Mouse (Mus musculus): ENCODE measurements around the gene Kif11.
A peak's percentile ranks its signal among the peaks of the same experiment; 100 is the strongest.

Kif11 gene

DNA sequence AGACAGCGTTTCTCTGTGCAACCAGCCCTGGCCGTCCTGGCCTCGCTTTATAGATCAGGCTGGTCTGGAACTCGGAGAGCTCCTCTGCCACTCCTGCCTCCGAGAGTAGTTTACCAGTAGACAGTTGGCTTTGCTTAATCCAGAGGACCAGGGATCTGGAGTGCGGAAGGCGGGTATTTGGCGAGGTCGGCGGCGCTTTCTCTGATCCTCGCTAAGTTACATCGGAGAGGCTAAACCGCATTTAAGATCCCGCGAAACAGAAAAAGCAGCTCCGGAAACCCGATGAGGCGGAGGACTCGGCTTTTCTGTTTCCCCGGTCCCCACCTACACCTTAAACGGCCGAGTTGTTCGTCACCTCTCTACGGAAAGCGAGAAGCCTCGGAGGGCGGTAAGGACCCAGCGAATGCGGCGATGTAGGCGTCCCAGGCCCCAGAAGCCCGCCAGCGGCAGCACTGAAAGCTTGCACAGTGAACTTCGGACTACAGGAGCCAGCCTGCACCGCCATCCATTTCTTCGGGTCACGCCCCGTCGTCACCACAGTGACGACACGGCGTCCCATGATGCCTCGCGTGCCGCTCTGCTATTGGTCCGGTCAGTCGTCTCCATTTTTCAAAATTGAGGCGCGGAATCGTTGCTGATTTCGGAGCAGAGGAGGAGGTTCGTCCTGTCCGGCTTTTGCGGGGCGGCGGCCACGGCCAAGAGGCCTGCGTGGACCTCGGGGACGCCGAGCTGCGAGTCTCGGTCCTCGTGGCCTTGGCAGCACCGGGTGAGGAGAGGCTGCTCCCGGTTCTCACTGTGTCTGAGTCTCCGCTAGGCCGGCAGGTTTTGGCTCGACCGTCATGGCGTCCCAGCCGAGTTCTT lies at the start of gene Kif11:
Gene Kif11 (plus strand): TSS at position 649 of the 861 bp plus-strand sequence.
- DNase-seq (ENCODE audit: low spot score): peak; percentile 94

- no peak for DNase-seq (ENCODE audit: low spot score)
Measured at GRCm38 (mm10) chr19:37327216-37327615, 49.0 kb upstream of the Kif11 start.

- DNase-seq (ENCODE audit: low spot score): no peak
Measured at GRCm38 (mm10) chr19:37332726-37333125, 43.5 kb upstream of the Kif11 start.

DNA sequence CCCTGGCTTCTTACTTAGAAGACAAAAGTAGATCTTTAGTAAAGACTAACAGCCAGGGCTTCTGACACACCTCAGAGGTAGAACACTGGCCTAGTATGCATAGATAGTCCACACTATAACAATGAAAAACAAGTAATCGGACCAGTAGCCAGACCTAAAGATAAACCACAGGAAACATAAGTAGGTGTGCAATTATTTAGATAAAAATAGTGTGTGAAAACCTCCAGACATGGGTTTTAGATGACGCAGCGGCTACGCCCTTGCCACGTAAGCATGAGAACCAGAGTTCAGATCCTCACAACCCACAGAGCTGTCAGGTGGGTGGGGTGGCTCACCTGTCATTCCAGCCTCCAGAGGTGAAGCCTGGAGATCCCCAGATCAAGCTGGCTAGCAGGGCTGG lies 42.8 kb upstream of the Kif11 start:
- DNase-seq (ENCODE audit: low spot score): no peak

- no peak for DNase-seq (ENCODE audit: low spot score)
Measured at GRCm38 (mm10) chr19:37335392-37335791, 40.8 kb upstream of the Kif11 start.

- DNase-seq (ENCODE audit: low spot score): no peak
Measured at GRCm38 (mm10) chr19:37337752-37338151, 38.5 kb upstream of the Kif11 start, which contains the start of gene Ide. Gene Ide (minus strand): TSS chr19:37337852.

GRCm38 (mm10) chr19:37340495-37340894 lies 35.7 kb upstream of the Kif11 start:
- no peak for DNase-seq (ENCODE audit: low spot score)

DNA sequence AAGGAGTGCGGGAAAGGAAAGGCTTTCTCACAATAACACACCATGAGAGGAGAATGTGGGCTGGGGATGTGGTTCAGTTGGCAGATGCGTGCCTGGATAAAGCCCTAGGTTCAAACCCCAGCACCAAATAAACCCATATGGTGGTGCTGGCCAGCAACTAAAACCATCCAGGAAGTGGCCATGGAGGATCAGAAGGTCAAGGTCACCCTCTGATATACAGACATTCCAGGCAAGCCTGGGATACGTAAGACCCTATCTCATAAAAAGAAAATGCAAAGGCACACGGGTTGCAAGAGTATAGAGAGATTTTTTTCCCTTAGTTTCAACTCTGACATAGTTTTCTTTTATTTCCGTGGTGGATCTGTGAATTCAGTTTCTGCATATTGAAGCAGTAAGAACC lies 35.3 kb upstream of the Kif11 start:
- DNase-seq (ENCODE audit: low spot score): no peak

DNA sequence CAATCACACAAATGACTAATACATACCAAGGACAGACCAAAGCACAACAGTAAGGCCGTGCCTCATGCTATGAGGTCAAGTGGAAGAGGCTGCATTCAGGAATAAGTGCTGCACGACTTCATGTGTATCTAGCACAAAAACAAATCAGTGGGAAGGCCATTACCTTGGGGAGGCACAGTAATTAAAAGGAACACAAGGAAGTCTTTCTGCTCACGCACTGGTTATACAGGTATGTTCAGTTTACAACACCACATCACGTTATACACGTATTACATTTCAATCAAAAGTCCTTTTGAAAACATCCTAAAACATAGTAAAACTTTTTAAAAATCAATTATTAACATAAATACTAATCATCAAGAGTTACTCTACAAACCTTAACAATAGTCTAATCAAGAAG lies 32.3 kb upstream of the Kif11 start:
- DNase-seq (ENCODE audit: low spot score): no peak

GRCm38 (mm10) chr19:37346258-37346657 lies 29.9 kb upstream of the Kif11 start:
- no peak for DNase-seq (ENCODE audit: low spot score)

GRCm38 (mm10) chr19:37348331-37348730 lies 27.9 kb upstream of the Kif11 start:
- no peak for DNase-seq (ENCODE audit: low spot score)

- no peak for DNase-seq (ENCODE audit: low spot score)
Measured at GRCm38 (mm10) chr19:37348952-37349351, 27.3 kb upstream of the Kif11 start.

DNA sequence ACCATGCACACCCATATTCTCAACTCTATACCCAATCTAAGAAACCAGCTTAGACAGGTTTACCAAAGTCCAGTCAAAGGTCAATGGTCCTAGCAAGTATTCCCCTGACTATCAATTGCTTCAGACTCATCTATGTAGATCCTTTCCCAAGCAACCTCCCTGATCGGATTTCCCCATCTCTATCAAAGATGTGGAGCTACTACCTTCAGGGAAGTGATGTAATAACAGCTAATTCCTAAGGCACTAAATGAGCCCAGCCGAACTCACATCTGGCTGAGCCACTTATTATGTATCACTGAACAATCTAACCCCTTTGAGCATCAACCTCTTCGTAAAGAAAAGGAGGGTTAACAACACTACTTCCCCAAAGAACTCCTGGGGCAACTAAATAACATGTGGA lies 23.4 kb upstream of the Kif11 start:
- DNase-seq (ENCODE audit: low spot score): no peak

GRCm38 (mm10) chr19:37353331-37353730 lies 22.9 kb upstream of the Kif11 start:
- DNase-seq (ENCODE audit: low spot score): no peak

GRCm38 (mm10) chr19:37360044-37360443 lies 16.2 kb upstream of the Kif11 start:
- no peak for DNase-seq (ENCODE audit: low spot score)

- no peak for DNase-seq (ENCODE audit: low spot score)
Measured at GRCm38 (mm10) chr19:37362545-37362944, 13.7 kb upstream of the Kif11 start.

GRCm38 (mm10) chr19:37363128-37363939 lies 12.9 kb upstream of the Kif11 start:
- peak; percentile 29 for DNase-seq (ENCODE audit: low spot score)

DNA sequence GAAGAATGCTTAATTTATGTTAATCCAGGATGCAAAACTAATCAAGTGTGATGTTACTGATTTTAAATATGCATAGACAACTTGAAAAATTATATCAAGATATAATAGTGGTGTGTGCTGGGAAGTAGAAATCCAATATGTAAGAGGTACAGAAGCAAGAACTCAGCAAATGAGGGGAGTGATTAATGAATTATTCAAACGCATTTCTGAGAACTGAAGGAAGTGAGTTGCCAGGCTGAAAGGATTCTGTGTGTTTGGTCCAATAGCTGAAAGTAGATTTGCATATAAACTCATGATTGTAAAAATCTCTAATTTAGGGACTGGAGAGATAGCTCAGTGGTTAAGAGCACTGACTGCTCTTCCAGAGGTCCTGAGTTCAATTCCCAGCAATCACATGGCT lies 7.2 kb upstream of the Kif11 start:
- no peak for DNase-seq (ENCODE audit: low spot score)

- DNase-seq (ENCODE audit: low spot score): no peak
Measured at GRCm38 (mm10) chr19:37369921-37370320, 6.3 kb upstream of the Kif11 start.

- no peak for DNase-seq (ENCODE audit: low spot score)
Measured at GRCm38 (mm10) chr19:37370356-37370755, 5.8 kb upstream of the Kif11 start.

GRCm38 (mm10) chr19:37374941-37375754 lies 1.1 kb upstream of the Kif11 start:
- no peak for DNase-seq (ENCODE audit: low spot score)

- DNase-seq (ENCODE audit: low spot score): no peak
Measured at GRCm38 (mm10) chr19:37376841-37377240, 638 bp downstream of the Kif11 start.
